Mouse (Mus musculus) forebrain, embryonic 11.5 days (tissue): ENCODE measurements around the gene Nadk2. TPM values are rescaled to one million over a fixed set of nuclear protein-coding genes. Genes with fewer than 3 reads are reported as not detected.

Experiments used
- ATAC-seq: fragments of 200-750 bp; cut with Nextera tagmentation; replicated peaks from 2 replicates; pipeline ENCODE4 v1.8.0; 2017; ENCODE audit warnings: moderate TSS enrichment; ENCODE audit not compliant: low FRiP score
- DNase-seq: peaks from one replicate; pipeline ENCODE4 v3.0.0-alpha.2; 2017; ENCODE audit warnings: low spot score
- H3K27ac ChIP-seq: fragments of 300-500 bp; sonication (generic); 2 replicates; pipeline ENCODE4 v1.5.1; 2014; ENCODE audit warnings: low read depth, low read length
- H3K27me3 ChIP-seq: fragments of 300-500 bp; sonication (generic); 2 replicates; pipeline ENCODE4 v1.6.1; 2014; ENCODE audit warnings: mild to moderate bottlenecking, low read length, mixed read lengths; ENCODE audit not compliant: control insufficient read depth, insufficient read depth
- H3K36me3 ChIP-seq: fragments of 300-500 bp; sonication (generic); 2 replicates; pipeline ENCODE4 v1.6.1; 2014; ENCODE audit warnings: mild to moderate bottlenecking, low read length, moderate library complexity, mixed read lengths; ENCODE audit not compliant: control insufficient read depth, insufficient read depth
- H3K4me1 ChIP-seq: fragments of 300-500 bp; sonication (generic); replicated peaks from 2 replicates; pipeline ENCODE4 v1.6.1; 2014; ENCODE audit warnings: low read length, mixed read lengths; ENCODE audit not compliant: control insufficient read depth, insufficient read depth
- H3K4me2 ChIP-seq: fragments of 300-500 bp; sonication (generic); 2 replicates; pipeline ENCODE4 v1.6.1; 2014; ENCODE audit warnings: low read depth, mild to moderate bottlenecking, low read length, moderate library complexity, mixed read lengths; ENCODE audit not compliant: severe bottlenecking
- H3K4me3 ChIP-seq: fragments of 300-500 bp; sonication (generic); 2 replicates; pipeline ENCODE4 v1.5.1; 2014; ENCODE audit warnings: low read depth, low read length
- H3K9ac ChIP-seq: fragments of 300-500 bp; sonication (generic); 2 replicates; pipeline ENCODE4 v1.6.1; 2014; ENCODE audit warnings: low read length
- H3K9me3 ChIP-seq: fragments of 300-500 bp; sonication (generic); 2 replicates; pipeline ENCODE4 v1.6.1; 2016; ENCODE audit warnings: low read length, mixed read lengths; ENCODE audit not compliant: control insufficient read depth
- WGBS: fragments of 180-500 bp; shearing (Covaris S2); extraction: QIAGEN DNeasy Blood & Tissue Kit; methylation state at CpG from one replicate; pipeline ENCODE4 v1.1.7; 2014; 5-methylcytosine and 5-hydroxymethylcytosine counted together
- polyA plus RNA-seq: library from polyadenylated mRNA; unstranded; fragments of >200 nt; fragmentation: Nextera tagmentation; extraction: Ambion mirVana; gene quantifications from 2 replicates; pipeline ENCODE4 v1.2.1, GENCODE M21; 2014

Nadk2 gene
- polyA plus RNA-seq, 1 experiment from 2014 or later: 38.2 TPM

- H3K4me2 ChIP-seq: no peak overlapping the region
- no peak overlapping the region for H3K4me3 ChIP-seq
- DNase-seq (no peak), ATAC-seq (no peak)
- no peak overlapping the region for H3K27ac ChIP-seq
- H3K4me1 ChIP-seq: no peaks in the 10 kb centered on the region
- peaks cover 12% of the 10 kb centered on the region for H3K36me3 ChIP-seq
- WGBS: 89% methylated on average over 4 of the region's 4 CpGs
- no peaks in the 10 kb centered on the region for H3K9me3 ChIP-seq
- H3K9ac ChIP-seq: no peak overlapping the region
- H3K27me3 ChIP-seq: no peaks in the 10 kb centered on the region
These were observed 60.4 kb downstream of the Nadk2 start for GRCm38 (mm10) chr15:9131499-9131888.

GRCm38 (mm10) chr15:9132693-9133443 is 61.8 kb downstream of the Nadk2 start:
- H3K36me3 ChIP-seq: peaks cover 18% of the 10 kb centered on the region
- no peak for ATAC-seq
- WGBS: 89% methylated on average over 13 of the region's 13 CpGs
- no peaks in the 10 kb centered on the region for H3K4me1 ChIP-seq
- no peak for DNase-seq
- no peaks in the 10 kb centered on the region for H3K27me3 ChIP-seq
- no peak overlapping the region for H3K27ac ChIP-seq
- H3K4me3 ChIP-seq: no peak overlapping the region
- H3K9ac ChIP-seq: no peak overlapping the region
- H3K9me3 ChIP-seq: no peaks in the 10 kb centered on the region
- H3K4me2 ChIP-seq: no peak overlapping the region

GRCm38 (mm10) chr15:9134891-9135507 is 63.9 kb downstream of the Nadk2 start:
- H3K27me3 ChIP-seq: no peaks in the 10 kb centered on the region
- ATAC-seq: no peak
- H3K4me2 ChIP-seq: no peak overlapping the region
- no peak overlapping the region for H3K27ac ChIP-seq
- no peak overlapping the region for H3K4me3 ChIP-seq
- no peak overlapping the region for H3K9ac ChIP-seq
- no peaks in the 10 kb centered on the region for H3K9me3 ChIP-seq
- 82% methylated on average over 6 of the region's 6 CpGs for WGBS
- DNase-seq: no peak
- peaks cover 18% of the 10 kb centered on the region for H3K36me3 ChIP-seq
- no peaks in the 10 kb centered on the region for H3K4me1 ChIP-seq

- H3K9me3 ChIP-seq: no peaks in the 10 kb centered on the region
- H3K4me1 ChIP-seq: no peaks in the 10 kb centered on the region
- H3K36me3 ChIP-seq: peaks cover 12% of the 10 kb centered on the region
- DNase-seq (no peak), ATAC-seq (no peak)
- no peak overlapping the region for H3K27ac ChIP-seq
- peak overlapping the region; percentile 71 for H3K9ac ChIP-seq
- 35% methylated on average over 10 of the region's 10 CpGs for WGBS
- H3K4me3 ChIP-seq: peak overlapping the region; percentile 76
- H3K27me3 ChIP-seq: no peaks in the 10 kb centered on the region
- H3K4me2 ChIP-seq: peak overlapping the region; percentile 65
These were observed 68.4 kb downstream of the Nadk2 start for GRCm38 (mm10) chr15:9139447-9139846.

- Histone ChIP-seq H3K27ac (peak within 1 kb of the TSS; percentile 57; the same call in 1 of the 2 replicates), H3K9me3 (no peaks in the 10 kb centered on the region), H3K4me3 (peak within 1 kb of the TSS; percentile 76), H3K36me3 (peaks cover 12% of the 10 kb centered on the region), H3K4me1 (no peaks in the 10 kb centered on the region), H3K27me3 (no peaks in the 10 kb centered on the region), H3K4me2 (peak within 1 kb of the TSS; percentile 66), H3K9ac (peak within 1 kb of the TSS; percentile 74)
- DNase-seq (peak; percentile 96), ATAC-seq (peak; percentile 98)
- under 1% methylated on average over 34 of the region's 34 CpGs for WGBS
These were observed 69.2 kb downstream of the Nadk2 start, which contains the start of gene Lmbrd2 for GRCm38 (mm10) chr15:9140252-9140680. TSS of gene Lmbrd2 (plus strand) at chr15:9140550.

GRCm38 (mm10) chr15:9140684-9141171 is 69.7 kb downstream of the Nadk2 start:
- H3K4me2 ChIP-seq: peak overlapping the region; percentile 66
- peak overlapping the region; percentile 57; the same call in 1 of the 2 replicates for H3K27ac ChIP-seq
- WGBS: under 1% methylated on average over 37 of the region's 37 CpGs
- H3K4me3 ChIP-seq: peak overlapping the region; percentile 76
- DNase-seq: no peak
- H3K9me3 ChIP-seq: no peaks in the 10 kb centered on the region
- no peaks in the 10 kb centered on the region for H3K27me3 ChIP-seq
- ATAC-seq: peak; percentile 91
- peaks cover 12% of the 10 kb centered on the region for H3K36me3 ChIP-seq
- H3K4me1 ChIP-seq: no peaks in the 10 kb centered on the region
- H3K9ac ChIP-seq: peak overlapping the region; percentile 74

- Histone ChIP-seq H3K27me3 (no peaks in the 10 kb centered on the region), H3K36me3 (no peaks in the 10 kb centered on the region), H3K4me3 (no peak within 1 kb of the TSS), H3K4me2 (no peak within 1 kb of the TSS), H3K9me3 (no peaks in the 10 kb centered on the region), H3K27ac (no peak within 1 kb of the TSS), H3K4me1 (no peaks in the 10 kb centered on the region), H3K9ac (no peak within 1 kb of the TSS)
- DNase-seq: no peak
- no peak for ATAC-seq
These were observed 84.3 kb downstream of the Nadk2 start, which contains the start of gene Skp2 for GRCm38 (mm10) chr15:9155325-9155724. TSS of gene Skp2 (minus strand) at chr15:9155425.
